Mouse (Mus musculus) hindbrain, embryonic 11.5 days (tissue): Measurements from ENCODE around the gene Ccdc170. TPM values are rescaled to one million over a fixed set of nuclear protein-coding genes. Genes with fewer than 3 reads are reported as not detected.
"Not testable (repeated sequence)": the region's sequence is repeated elsewhere in the genome, so short reads cannot be mapped to it uniquely, and the experiment has no call there.

Experiments
- ATAC-seq: fragments of 200-750 bp; cut with Nextera tagmentation; 2 replicates; pipeline ENCODE4 v1.8.0; 2017; ENCODE audit warnings: mild to moderate bottlenecking, moderate TSS enrichment, moderate library complexity; ENCODE audit not compliant: low FRiP score
- DNase-seq: peaks from one replicate; pipeline ENCODE4 v3.0.0-alpha.2; 2015; ENCODE audit warnings: low spot score
- H3K27ac ChIP-seq: fragments of 300-500 bp; sonication (generic); 2 replicates; pipeline ENCODE4 v1.5.1; 2014; ENCODE audit warnings: mild to moderate bottlenecking, low read depth, low read length
- H3K27me3 ChIP-seq: fragments of 300-500 bp; sonication (generic); 2 replicates; pipeline ENCODE4 v1.6.1; 2014; ENCODE audit warnings: mild to moderate bottlenecking, low read length, moderate library complexity, mixed read lengths; ENCODE audit not compliant: control insufficient read depth, insufficient read depth
- H3K36me3 ChIP-seq: fragments of 300-500 bp; sonication (generic); 2 replicates; pipeline ENCODE4 v1.6.1; 2014; ENCODE audit warnings: mild to moderate bottlenecking, low read length, moderate library complexity, mixed read lengths; ENCODE audit not compliant: control insufficient read depth, insufficient read depth
- H3K4me1 ChIP-seq: fragments of 300-500 bp; sonication (generic); replicated peaks from 2 replicates; pipeline ENCODE4 v1.6.1; 2014; ENCODE audit warnings: low read length, mixed read lengths; ENCODE audit not compliant: control insufficient read depth, insufficient read depth
- H3K4me2 ChIP-seq: fragments of 300-500 bp; sonication (generic); replicated peaks from 2 replicates; pipeline ENCODE4 v1.6.1; 2014; ENCODE audit warnings: mild to moderate bottlenecking, low read depth, low read length
- H3K4me3 ChIP-seq: fragments of 300-500 bp; sonication (generic); 2 replicates; pipeline ENCODE4 v1.5.1; 2014; ENCODE audit warnings: low read depth, low read length
- H3K9ac ChIP-seq: fragments of 300-500 bp; sonication (generic); 2 replicates; pipeline ENCODE4 v1.6.1; 2014; ENCODE audit warnings: low read depth, low read length
- H3K9me3 ChIP-seq: fragments of 300-500 bp; sonication (generic); 2 replicates; pipeline ENCODE4 v1.6.1; 2016; ENCODE audit warnings: low read length; ENCODE audit not compliant: control insufficient read depth
- WGBS: fragments of 180-500 bp; shearing (Covaris S2); extraction: QIAGEN DNeasy Blood & Tissue Kit; methylation state at CpG from one replicate; pipeline ENCODE4 v1.1.7; 2014; 5-methylcytosine and 5-hydroxymethylcytosine counted together
- polyA plus RNA-seq: library from polyadenylated mRNA; unstranded; fragments of >200 nt; fragmentation: Nextera tagmentation; extraction: Ambion mirVana; gene quantifications from 2 replicates; pipeline ENCODE4 v1.2.1, GENCODE M21; 2014

Gene Ccdc170
- polyA plus RNA-seq, result 0.40 and 0.50 TPM in 2 replicates

GRCm38 (mm10) chr10:4482355-4482754 lies at the start of gene Ccdc170:
Gene Ccdc170, plus strand, starts transcription at chr10:4482502.
- Histone ChIP-seq H3K27ac (no peak within 1 kb of the TSS), H3K36me3 (no peaks in the 10 kb centered on the region), H3K4me1 (no peaks in the 10 kb centered on the region), H3K9ac (no peak within 1 kb of the TSS), H3K4me2 (no peak within 1 kb of the TSS), H3K27me3 (no peaks in the 10 kb centered on the region), H3K9me3 (no peaks in the 10 kb centered on the region), H3K4me3 (no peak within 1 kb of the TSS)
- DNase-seq (no peak), ATAC-seq (no peak)
- 45% methylated on average over 11 of the region's 11 CpGs for WGBS

GRCm38 (mm10) chr10:4432996-4433755 lies 49.1 kb upstream of the Ccdc170 start:
- DNase-seq, result peak; percentile 42
- Histone ChIP-seq H3K4me3 (peak overlapping the region; percentile 65), H3K9me3 (no peaks in the 10 kb centered on the region), H3K9ac (peak overlapping the region; percentile 77), H3K4me2 (peak overlapping the region; percentile 52), H3K27ac (peak overlapping the region; percentile 72), H3K27me3 (no peaks in the 10 kb centered on the region), H3K4me1 (no peaks in the 10 kb centered on the region), H3K36me3 (no peaks in the 10 kb centered on the region)
- 11% methylated on average over 19 of the region's 19 CpGs for WGBS
- no peak; the same call in 1 of the 2 replicates for ATAC-seq

GRCm38 (mm10) chr10:4433871-4434270 lies 48.4 kb upstream of the Ccdc170 start:
- H3K27me3 ChIP-seq, H3K27ac ChIP-seq, H3K4me1 ChIP-seq, H3K36me3 ChIP-seq, H3K4me3 ChIP-seq, DNase-seq, H3K4me2 ChIP-seq, H3K9me3 ChIP-seq, ATAC-seq, H3K9ac ChIP-seq: not testable (repeated sequence)
- WGBS, result 93% methylated on average over 2 of the region's 2 CpGs

GRCm38 (mm10) chr10:4435416-4435815 lies 46.9 kb upstream of the Ccdc170 start:
- no peak overlapping the region for H3K4me3 ChIP-seq
- DNase-seq (no peak), ATAC-seq (no peak)
- WGBS, result 91% methylated on average over 3 of the region's 3 CpGs
- H3K9me3 ChIP-seq, result no peaks in the 10 kb centered on the region
- no peaks in the 10 kb centered on the region for H3K27me3 ChIP-seq
- no peak overlapping the region for H3K9ac ChIP-seq
- no peak overlapping the region for H3K4me2 ChIP-seq
- peaks cover 2% of the 10 kb centered on the region; the same call in 1 of the 2 replicates for H3K36me3 ChIP-seq
- H3K27ac ChIP-seq, result no peak overlapping the region
- H3K4me1 ChIP-seq, result no peaks in the 10 kb centered on the region

GRCm38 (mm10) chr10:4456409-4456808 lies 25.9 kb upstream of the Ccdc170 start:
- Histone ChIP-seq H3K4me1 (no peaks in the 10 kb centered on the region), H3K27ac (no peak overlapping the region), H3K36me3 (no peaks in the 10 kb centered on the region), H3K9me3 (no peaks in the 10 kb centered on the region), H3K4me2 (no peak overlapping the region), H3K4me3 (no peak overlapping the region), H3K27me3 (no peaks in the 10 kb centered on the region), H3K9ac (no peak overlapping the region)
- 81% methylated on average over 4 of the region's 4 CpGs for WGBS
- no peak for ATAC-seq
- no peak for DNase-seq

- WGBS, result 97% methylated on average over 2 of the region's 2 CpGs
- Histone ChIP-seq H3K9me3 (no peaks in the 10 kb centered on the region), H3K4me1 (no peaks in the 10 kb centered on the region), H3K27me3 (no peaks in the 10 kb centered on the region), H3K9ac (no peak overlapping the region), H3K36me3 (no peaks in the 10 kb centered on the region), H3K4me3 (no peak overlapping the region), H3K4me2 (no peak overlapping the region), H3K27ac (no peak overlapping the region)
- ATAC-seq (no peak), DNase-seq (no peak)
These were observed 22.1 kb upstream of the Ccdc170 start for GRCm38 (mm10) chr10:4460201-4460600.

GRCm38 (mm10) chr10:4465799-4466198 lies 16.5 kb upstream of the Ccdc170 start:
- H3K9ac ChIP-seq, result no peak overlapping the region
- no peaks in the 10 kb centered on the region for H3K27me3 ChIP-seq
- ATAC-seq, result no peak
- no peak overlapping the region for H3K27ac ChIP-seq
- no peak overlapping the region for H3K4me2 ChIP-seq
- H3K36me3 ChIP-seq, result no peaks in the 10 kb centered on the region
- no peaks in the 10 kb centered on the region for H3K9me3 ChIP-seq
- DNase-seq, result no peak
- H3K4me1 ChIP-seq, result no peaks in the 10 kb centered on the region
- WGBS, result 83% methylated on average over 7 of the region's 7 CpGs
- H3K4me3 ChIP-seq, result no peak overlapping the region

- Histone ChIP-seq H3K4me1 (no peaks in the 10 kb centered on the region), H3K4me2 (no peak overlapping the region), H3K9me3 (no peaks in the 10 kb centered on the region), H3K9ac (no peak overlapping the region), H3K27ac (no peak overlapping the region), H3K4me3 (no peak overlapping the region), H3K27me3 (no peaks in the 10 kb centered on the region), H3K36me3 (no peaks in the 10 kb centered on the region)
- ATAC-seq, result no peak
- DNase-seq, result no peak
- 90% methylated on average over 3 of the region's 3 CpGs for WGBS
These were observed 12.9 kb upstream of the Ccdc170 start for GRCm38 (mm10) chr10:4469406-4469805.

GRCm38 (mm10) chr10:4473591-4473993 lies 8.7 kb upstream of the Ccdc170 start:
- WGBS, result 92% methylated on average over 11 of the region's 11 CpGs
- Histone ChIP-seq H3K27me3 (no peaks in the 10 kb centered on the region), H3K9me3 (no peaks in the 10 kb centered on the region), H3K4me3 (no peak overlapping the region), H3K9ac (no peak overlapping the region), H3K4me2 (no peak overlapping the region), H3K4me1 (no peaks in the 10 kb centered on the region), H3K36me3 (no peaks in the 10 kb centered on the region), H3K27ac (no peak overlapping the region)
- ATAC-seq (no peak), DNase-seq (no peak)
